Mouse (Mus musculus): ENCODE results near the gene Ugt1a8.

GRCm38 (mm10) chr1:88235894-88236415, 148.3 kb downstream of the Ugt1a8 start:
- no peak for TF ChIP-seq CTCF (IDR thresholded peaks at IDR 0.05; ENCODE audit: low read depth, low read length)
- TF ChIP-seq POLR2A (IDR thresholded peaks at IDR 0.05; ENCODE audit: extremely low read depth, insufficient read depth, low read length) = no peak
